Mouse (Mus musculus) thymus, postnatal 10 days (tissue): ENCODE data around the gene Cryzl2.

Source experiments
- DNase-seq, 2 experiments: peaks; one replicate each; pipeline ENCODE4 v3.0.0; 2021; ENCODE audit warnings: low spot score in 2 of 2

Gene Cryzl2

DNA sequence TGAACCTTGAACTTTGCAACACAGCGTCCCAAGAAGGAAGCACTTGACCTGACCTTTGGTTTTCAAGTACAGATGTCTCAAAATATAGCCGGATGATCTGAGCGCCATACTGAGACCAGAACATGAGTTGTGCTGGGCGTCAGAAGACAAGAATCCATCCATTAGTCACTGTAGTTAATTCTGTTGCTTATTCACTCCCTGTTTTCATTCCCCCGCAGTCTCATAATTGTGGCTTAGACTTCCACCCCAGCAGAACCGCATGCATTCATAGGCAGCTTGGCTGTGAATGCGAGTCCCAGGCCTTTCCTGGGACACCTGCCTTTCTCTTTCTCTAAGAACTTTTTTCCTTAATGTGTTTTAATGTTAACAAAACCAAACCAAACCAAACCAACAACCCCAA lies 14.3 kb downstream of the Cryzl2 start:
- DNase-seq, result no peak

GRCm38 (mm10) chr1:157474865-157475264 lies 16.5 kb downstream of the Cryzl2 start:
- DNase-seq, result no peak

DNA sequence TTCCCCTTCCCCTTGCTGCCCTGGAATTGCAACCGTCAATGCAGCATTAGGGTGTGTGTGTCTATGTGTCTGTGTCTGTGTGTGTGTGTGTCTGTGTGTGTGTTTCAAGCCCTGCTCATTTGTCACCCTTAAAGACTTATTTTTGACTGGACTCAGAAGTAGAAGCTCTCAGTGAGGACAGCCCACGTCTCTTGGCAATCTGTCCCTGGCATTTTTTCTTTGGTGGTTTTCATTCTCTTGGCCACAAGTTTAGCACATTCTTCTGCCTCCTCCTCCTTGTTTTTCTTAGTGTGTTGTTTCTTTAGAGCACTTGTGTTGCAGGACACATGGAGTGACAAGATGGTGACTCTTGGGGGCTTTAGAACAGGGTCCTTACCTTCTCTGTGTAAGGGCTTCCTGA lies 17.9 kb downstream of the Cryzl2 start:
- no peak for DNase-seq

GRCm38 (mm10) chr1:157480090-157480489 lies 21.7 kb downstream of the Cryzl2 start:
- no peak for DNase-seq

DNA sequence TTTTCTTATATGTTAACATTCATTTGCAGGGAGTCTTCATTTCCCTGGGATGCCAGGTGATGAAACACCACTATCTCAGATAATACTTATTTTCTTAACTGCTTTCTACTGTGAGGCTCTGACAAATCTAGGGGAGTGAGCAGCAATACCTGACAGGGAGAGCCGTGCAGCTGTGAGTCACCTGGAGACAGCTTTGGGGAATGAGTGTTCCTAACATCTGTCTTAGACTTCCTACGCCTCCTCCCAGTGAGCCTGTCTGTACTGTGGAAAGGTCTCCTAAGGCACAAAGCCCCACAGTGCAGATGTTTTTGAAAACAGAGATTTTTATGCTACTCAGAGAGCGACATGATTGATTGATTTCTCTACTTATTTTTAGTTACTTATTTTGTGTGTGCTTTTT lies 22.5 kb downstream of the Cryzl2 start:
- DNase-seq, result no peak

DNA sequence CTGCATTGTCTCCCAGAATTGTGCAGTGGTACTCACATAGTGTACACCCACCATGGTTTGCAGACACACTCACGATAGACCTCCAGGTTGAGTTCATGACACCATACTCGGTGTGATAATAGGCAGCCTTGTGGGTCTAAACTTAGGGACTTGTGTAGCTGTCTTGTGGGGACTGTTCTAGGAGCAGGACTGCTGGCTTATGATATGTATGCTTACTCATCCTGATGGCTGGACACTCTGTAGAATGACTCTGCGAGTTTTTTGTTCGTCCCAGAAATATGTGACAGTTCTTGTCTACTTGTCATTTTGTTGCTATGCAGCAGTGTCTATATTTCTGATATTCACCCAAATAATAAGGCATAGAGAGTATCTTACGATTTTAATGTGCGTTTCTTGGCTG lies 23.3 kb downstream of the Cryzl2 start:
- DNase-seq, result no peak

- no peak for DNase-seq
These were observed 25.8 kb downstream of the Cryzl2 start for GRCm38 (mm10) chr1:157484161-157484560.

DNA sequence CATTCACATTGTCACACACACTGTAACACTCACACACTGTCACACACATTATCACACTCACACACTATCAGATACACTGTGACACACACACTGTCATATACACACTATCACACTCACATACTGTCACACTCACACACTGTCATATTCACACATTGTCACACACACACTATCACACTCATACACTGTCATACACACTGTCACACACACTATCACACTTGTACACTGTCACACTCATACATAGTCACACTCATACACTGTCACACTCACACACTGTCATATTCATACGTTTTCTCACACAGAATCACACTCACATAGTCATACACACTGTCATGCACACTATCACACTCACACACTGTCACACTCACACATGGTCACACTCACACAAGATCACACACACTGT lies 42.3 kb downstream of the Cryzl2 start:
- DNase-seq, result no peak

DNA sequence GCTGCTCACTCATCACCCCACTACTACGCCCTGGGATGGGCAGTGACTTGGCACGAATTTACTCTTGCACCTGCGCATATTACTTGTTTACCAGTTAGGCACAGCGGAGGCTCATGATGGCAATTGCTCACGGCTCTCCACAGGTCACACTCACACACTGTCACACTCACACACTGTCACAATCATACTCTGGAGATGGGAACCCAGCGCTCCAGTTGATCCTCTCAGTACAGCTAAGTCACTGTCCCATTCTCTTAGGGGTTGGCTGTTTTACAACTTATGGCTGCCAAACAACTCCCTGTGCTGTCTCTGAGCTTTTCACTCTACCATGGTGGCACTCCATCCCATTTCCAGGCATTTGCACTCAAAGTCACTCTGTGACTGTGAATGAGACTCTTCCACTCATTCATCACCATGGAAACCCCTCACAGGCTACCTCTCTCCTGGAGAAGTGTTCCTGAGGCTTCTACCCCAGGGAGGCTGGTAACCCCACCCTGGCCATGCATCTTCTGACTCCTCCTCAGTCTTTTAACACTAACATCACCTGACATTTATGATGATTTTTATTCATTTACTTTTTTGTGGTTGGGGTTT lies 43.1 kb downstream of the Cryzl2 start:
- DNase-seq, result no peak

GRCm38 (mm10) chr1:157503071-157503470 lies 44.7 kb downstream of the Cryzl2 start:
- DNase-seq, result no peak

DNA sequence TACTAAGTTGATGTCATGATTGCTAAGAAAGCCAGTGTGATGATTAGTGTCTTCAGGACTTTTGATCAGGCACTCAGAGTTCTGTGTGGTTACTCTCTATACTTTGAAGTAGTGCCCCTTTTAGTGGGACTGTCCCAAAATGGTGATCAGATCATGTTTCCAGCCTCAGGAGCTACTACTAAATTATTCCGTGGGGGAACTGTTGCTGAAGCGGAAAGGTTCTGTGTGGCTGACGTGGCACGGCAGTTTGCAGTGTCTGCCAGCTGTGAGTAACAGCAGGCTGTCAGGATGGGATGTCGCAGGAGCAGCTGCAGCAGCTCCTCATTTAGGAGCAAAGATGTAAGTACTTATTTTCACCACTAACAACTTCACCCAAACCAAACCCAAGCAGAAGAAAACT lies 48.1 kb downstream of the Cryzl2 start, which contains the start of gene Sec16b:
Gene Sec16b (plus strand): TSS at position 207 of the 400 bp plus-strand sequence.
- no peak for DNase-seq

GRCm38 (mm10) chr1:157506995-157507595 lies 48.7 kb downstream of the Cryzl2 start:
- DNase-seq, result no peak

DNA sequence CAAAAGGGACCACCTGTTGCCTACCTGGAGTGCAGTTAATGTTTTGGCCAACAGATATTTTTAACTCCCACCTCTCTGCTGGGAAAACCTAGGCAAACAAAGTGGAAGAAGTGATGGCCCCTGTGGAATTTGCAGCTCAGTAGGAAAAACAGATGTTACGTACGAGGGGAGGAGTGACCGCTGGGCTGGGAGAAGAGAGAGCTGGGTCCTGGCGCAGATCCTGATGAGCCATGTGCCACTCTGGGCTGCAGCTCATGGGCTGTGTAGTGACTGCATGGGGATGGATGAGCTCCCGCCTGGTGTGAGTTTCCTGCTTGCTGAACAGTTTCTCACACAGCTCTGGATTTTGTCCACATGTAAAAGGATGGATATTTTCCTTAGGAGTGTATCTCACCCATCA lies 49.4 kb downstream of the Cryzl2 start:
- no peak for DNase-seq

DNA sequence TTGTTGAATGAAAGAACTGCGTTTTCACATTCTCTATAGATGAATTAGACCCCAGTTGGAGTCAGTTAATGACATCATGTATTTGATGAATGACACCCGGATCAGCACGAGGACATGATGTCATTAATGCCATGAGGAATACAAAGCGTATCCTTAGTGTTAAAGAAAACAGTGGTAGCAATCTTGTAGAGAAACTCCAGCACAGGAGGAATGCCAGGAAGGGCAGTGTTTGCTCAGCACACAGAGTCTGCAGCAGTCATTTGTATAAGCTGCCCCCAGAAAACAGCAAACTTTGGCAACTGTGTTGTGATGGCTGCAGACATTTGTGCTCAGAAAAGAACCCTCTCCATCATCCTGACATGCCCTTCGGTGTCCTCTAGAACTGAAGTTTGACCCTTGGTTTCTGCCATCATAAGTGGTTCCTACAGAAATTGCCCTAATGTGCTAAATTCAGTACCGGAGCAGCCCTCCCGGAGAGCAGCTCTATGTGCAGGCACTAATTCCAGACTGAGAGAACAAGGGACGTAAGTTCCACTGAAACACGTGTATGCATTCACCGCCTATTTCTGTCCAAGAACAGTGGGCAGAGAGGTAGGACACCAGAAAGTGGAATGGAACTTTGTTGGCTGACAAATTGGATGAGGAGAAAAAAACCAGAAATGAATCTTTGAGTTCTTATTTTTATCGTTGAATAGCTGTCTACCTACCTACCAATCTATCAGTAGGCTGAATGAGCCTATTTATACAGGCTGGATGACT lies 54.5 kb downstream of the Cryzl2 start:
- no peak for DNase-seq

DNA sequence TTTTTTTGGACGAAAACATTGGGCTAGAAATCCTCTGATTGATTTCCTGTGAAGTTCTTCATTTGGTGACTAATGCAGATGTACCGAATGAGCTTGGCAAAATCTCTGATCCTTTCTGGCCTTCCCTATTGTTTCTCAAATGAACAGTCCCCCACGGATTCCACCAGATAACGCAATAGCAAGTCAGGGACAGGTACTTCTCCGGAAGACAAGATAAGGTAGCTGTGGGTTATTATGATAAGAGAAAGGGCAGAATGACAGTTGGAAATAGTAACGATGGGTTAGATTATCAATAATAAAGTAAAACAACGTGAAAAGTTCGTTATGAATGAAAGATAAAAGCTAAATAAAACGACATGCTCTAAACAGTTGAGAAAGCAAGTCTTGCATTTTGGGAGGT lies 55.2 kb downstream of the Cryzl2 start:
- DNase-seq, result no peak

DNA sequence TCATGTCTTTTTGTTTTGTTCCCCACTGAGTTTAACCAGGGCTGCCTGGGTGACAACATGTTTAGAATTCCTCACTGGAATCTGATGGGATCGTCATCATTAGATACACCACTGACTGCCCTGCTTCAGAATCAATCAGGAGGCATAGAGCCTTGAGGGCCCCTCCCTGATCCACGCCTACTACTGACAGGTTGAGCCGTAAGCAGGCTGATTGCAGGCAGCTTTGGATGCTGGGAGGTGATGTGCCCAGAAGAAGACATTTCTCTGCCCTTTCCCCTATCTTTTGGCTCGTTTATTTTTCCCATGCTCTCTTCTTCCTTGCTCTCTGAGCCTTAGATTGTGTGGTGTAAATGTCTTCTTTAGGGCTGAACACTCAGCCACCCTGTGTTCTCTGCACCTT lies 55.9 kb downstream of the Cryzl2 start:
- DNase-seq, result no peak

DNA sequence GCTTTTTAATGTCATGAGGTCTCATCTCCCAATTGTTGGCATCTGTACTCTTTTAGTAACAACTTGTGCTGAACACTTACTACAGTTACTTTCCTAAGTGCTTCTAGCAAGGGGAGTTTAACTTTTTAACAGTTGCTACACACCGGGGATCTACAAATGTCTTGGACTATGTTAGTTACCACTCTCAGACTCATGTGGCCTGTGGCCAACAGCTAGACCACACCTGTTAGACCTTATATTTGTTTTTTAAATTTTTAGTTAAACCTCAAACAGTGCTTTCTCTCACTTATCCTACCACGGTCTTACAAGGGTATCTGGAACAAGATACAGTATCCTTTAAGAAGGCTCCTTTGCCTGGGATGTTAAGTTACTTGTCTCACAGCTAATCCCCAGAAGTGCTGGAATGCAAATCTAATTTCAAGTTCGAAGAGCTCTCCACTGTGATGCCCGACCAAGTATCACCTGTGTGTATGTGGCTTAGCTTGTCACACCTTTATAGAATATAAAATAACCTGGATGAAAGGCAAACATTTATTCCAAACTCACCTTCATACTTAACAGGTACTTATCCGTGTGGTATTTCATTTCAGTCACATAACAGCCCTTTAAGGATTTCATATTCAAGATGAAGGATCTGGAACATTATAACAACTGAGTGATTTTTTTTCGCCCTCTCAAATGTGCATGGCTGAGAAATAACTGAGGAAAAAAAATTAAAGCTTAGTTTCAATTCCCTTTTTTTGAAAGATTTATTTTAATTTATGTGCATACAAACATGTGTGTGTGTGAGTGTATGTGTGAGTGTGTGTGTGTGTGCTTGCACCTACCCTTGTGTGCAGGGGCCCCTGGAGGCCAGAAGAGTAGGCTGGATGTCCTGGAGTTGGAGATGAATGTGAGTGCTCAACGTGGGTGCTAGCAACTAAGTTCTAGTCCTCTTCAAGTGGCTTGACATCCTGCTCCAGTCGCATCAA lies 58.7 kb downstream of the Cryzl2 start:
- DNase-seq, result no peak

DNA sequence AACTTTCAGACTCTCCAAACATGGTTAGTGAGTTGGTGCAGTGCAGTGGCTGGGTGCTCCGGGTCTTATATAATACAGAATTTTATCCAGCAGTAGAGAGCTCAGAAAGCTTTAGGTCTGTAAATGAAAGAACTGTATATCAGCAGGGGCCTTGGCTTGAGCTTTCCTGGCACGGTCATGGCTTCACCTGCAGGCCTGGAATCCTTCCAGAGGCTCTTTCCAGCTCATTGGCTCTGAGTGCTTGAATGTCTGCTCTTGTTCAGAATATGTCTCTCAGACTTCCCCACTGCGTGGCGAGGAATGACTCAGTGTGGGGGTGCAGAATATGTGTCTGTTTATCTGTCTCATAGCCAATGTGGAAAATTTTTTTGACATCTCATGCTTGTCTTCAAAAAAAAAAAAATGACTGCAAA lies 59.7 kb downstream of the Cryzl2 start:
- no peak for DNase-seq

- no peak for DNase-seq
These were observed 61.0 kb downstream of the Cryzl2 start for GRCm38 (mm10) chr1:157519396-157519795.

DNA sequence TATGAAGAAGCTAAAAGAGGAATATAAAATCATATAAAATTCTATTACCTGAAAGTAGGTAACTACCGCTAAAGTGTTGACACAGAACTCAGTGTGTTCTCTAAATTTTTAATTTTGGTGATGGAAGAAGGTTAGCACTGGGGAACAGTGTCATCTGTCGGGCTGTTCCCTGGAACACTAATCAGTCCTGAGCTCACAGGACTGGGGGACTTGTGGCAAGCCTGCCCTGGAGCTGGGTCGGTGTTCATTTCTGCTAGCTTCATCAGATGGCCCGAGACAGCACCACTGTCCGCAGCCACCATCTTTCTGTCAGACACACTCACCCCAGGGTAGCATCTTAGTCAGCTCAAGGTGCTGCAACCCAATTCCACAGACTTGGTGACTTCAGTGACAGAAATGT lies 63.9 kb downstream of the Cryzl2 start:
- no peak for DNase-seq

DNA sequence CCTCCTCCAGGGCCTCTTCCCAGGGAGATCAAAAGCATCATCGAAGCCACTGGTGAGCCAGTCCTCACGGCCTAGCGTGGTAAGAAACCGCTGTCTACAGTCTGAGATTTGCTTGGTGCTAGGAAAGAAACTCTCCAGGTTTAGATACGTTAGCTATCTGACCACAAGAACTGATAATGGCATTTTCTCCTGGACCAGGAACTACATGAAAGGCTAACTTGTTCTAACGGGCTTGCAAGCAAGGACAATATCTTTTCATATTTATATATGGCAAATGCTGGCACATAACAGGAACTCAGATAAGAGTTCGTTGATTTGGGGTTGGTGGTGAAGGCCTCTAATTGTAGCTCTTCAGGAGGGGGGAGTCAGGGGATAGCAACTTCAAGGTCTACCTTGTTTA lies 66.4 kb downstream of the Cryzl2 start:
- DNase-seq, result no peak
